Mouse (Mus musculus): ENCODE measurements around the gene Arpp21. TPM values are rescaled to one million over a fixed set of nuclear protein-coding genes. Genes with fewer than 3 reads are reported as not detected.

Gene Arpp21
- polyA plus RNA-seq, 1 experiment from 2014 or later: 54.5 TPM

DNA sequence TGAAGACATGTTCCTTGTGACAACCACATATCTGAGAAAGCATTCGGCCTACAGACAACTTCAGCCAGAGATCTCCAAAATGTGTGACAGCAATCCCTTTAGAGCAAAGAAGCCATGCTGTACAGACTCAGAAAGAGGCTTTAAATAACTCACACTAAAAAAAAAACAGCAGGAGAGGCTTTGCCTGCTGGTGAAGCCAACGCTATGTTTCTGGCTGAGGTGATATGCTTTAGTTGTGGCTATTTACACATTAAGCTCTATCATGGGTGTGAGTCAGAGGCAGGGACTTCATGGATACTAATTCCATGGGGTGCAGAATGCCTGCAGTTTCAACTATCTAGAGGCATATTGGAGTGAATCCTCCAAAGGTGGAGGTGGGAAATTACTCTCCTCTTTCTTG lies 140.5 kb downstream of the Arpp21 start:
- Histone ChIP-seq H3K9ac (no peak overlapping the region), H3K27me3 (no peaks in the 10 kb centered on the region), H3K27ac (replicated peaks) (no peak overlapping the region), H3K36me3 (0 out of 2 replicates have a peak, but pooled peaks cover 3% of the 10 kb centered on the region), H3K4me2 (no peak overlapping the region), H3K9me3 (no peaks in the 10 kb centered on the region), H3K4me3 (no peak overlapping the region), H3K4me1 (replicated peaks) (peaks cover 10% of the 10 kb centered on the region)
- ATAC-seq (ENCODE audit: low FRiP score, low read depth): no peak
- WGBS: 79% methylated on average over 2 of the region's 2 CpGs

DNA sequence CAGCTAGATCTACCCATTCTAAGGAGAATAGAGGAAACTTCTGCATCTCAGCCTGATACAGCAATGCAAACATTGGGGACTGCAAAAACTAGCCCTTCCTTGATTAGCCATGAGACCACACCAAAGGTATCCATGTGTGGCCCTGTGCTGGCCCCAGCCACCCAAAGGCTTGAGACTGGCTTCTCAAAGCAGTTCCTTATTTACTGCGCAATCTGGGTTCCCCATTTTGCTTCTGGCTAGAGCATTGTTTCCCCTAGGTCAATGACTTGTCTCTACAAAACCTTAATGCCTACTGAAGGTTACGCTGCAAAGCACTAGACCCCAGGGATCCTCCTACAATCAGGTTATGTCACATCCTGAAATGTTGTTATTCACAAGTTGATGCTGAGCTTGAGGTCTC lies 156.8 kb downstream of the Arpp21 start:
- WGBS: 98% methylated on average over 2 of the region's 2 CpGs
- Histone ChIP-seq H3K4me2 (no peak overlapping the region), H3K9ac (no peak overlapping the region), H3K36me3 (peaks cover 4% of the 10 kb centered on the region; the same call in 1 of the 2 replicates), H3K27me3 (no peaks in the 10 kb centered on the region), H3K9me3 (no peaks in the 10 kb centered on the region), H3K4me1 (replicated peaks) (peaks cover 19% of the 10 kb centered on the region), H3K27ac (replicated peaks) (no peak overlapping the region; the same call in 1 of the 2 replicates), H3K4me3 (no peak overlapping the region)
- no peak for ATAC-seq (ENCODE audit: low FRiP score, low read depth)

DNA sequence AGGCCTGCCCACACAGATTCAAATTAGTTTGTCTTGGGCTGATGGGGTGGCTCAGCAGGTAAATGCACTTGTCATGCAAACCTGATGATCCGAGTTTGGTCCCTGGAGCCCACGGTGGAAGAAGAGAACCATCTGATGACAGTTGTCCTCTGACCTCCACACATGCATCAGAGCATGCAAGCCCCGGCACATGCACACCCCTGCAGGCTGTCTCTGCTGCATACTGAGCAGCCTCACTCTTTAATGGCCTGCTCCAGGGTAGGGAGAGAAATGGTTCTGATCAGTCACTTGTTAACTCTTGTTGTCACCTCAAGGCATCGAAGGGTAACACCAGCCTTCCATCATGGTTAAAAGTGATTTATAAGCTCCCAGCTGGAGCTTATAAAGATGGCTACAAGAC lies 157.3 kb downstream of the Arpp21 start:
- 53% methylated on average over 4 of the region's 4 CpGs for WGBS
- Histone ChIP-seq H3K4me2 (no peak overlapping the region), H3K36me3 (peaks cover 4% of the 10 kb centered on the region; the same call in 1 of the 2 replicates), H3K27ac (replicated peaks) (no peak overlapping the region; the same call in 1 of the 2 replicates), H3K9me3 (no peaks in the 10 kb centered on the region), H3K4me3 (no peak overlapping the region), H3K27me3 (no peaks in the 10 kb centered on the region), H3K4me1 (replicated peaks) (peaks cover 19% of the 10 kb centered on the region), H3K9ac (no peak overlapping the region)
- ATAC-seq (ENCODE audit: low FRiP score, low read depth): no peak

DNA sequence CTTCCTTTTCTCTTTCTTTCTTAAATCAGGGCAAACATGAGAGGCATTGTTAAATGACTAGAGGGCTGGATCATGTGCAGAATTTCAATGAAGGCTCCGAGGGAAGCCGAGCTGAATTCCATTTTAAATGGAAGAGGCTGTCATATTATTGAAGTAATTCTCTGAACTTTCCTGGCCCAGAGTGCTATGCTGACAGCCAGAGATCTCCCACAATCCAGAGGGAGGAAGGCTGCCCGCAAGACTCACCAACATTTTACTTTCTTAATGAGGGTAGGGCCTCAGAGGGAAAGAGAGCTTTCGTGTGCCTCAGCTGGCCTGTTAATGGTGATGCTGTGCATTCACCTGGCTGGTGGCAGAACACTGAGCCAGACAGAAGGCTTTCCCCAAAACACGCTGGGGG lies 160.5 kb downstream of the Arpp21 start:
- Histone ChIP-seq H3K27ac (replicated peaks) (peak overlapping the region; percentile 74), H3K4me3 (no peak overlapping the region), H3K36me3 (peaks cover 4% of the 10 kb centered on the region; the same call in 1 of the 2 replicates), H3K27me3 (no peaks in the 10 kb centered on the region), H3K4me1 (replicated peaks) (peaks cover 33% of the 10 kb centered on the region), H3K9ac (no peak overlapping the region), H3K9me3 (no peaks in the 10 kb centered on the region), H3K4me2 (no peak overlapping the region)
- 35% methylated on average over 5 of the region's 5 CpGs for WGBS
- ATAC-seq (ENCODE audit: low FRiP score, low read depth): 0 out of 2 replicates have a peak, but pooled peaks have one; percentile 50

DNA sequence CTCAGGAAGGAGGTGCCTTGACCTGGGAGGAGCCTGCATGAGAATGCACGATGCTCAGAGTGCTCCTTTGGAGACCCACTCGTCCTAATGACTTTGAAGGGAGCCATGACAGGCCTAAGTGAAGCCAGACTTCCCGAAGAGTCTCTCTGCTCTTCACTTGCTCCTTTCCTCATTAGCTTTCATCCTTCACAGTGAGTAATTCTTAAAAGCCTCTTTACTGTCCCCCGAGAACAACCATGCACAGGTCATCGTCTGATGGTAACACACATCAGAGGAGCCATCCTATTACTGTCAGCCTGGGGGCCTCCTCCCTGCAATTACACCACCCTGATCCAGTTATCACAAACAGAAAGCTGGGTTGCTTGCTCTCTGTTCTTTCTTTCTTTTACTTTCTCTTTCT lies 160.9 kb downstream of the Arpp21 start:
- Histone ChIP-seq H3K4me2 (no peak overlapping the region), H3K4me1 (replicated peaks) (peaks cover 33% of the 10 kb centered on the region), H3K36me3 (peaks cover 2% of the 10 kb centered on the region; the same call in 1 of the 2 replicates), H3K27me3 (no peaks in the 10 kb centered on the region), H3K9ac (no peak overlapping the region), H3K9me3 (no peaks in the 10 kb centered on the region), H3K4me3 (no peak overlapping the region), H3K27ac (replicated peaks) (peak overlapping the region; percentile 74)
- 10% methylated on average over 5 of the region's 5 CpGs for WGBS
- peak; percentile 80; the same call in 1 of the 2 replicates for ATAC-seq (ENCODE audit: low FRiP score, low read depth)

DNA sequence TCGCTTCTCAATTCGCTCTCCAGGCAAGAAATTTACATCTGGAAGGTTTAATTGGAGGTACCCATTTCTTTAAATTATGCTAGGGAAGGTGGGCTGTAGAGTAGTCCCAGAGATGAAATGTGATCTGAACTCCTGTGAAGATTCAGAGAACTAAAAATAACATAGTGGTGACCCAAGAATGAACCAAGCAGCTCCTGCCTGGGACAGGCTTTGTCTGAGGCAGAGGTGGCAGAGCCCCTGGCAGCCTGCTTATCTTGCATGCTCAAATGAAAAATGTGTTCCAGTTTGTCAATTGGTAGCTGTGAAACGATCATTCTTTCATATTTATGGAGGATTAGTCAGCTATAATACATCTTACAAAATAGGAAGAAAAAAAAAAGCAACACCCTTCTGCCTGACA lies 164.4 kb downstream of the Arpp21 start:
- H3K4me2 ChIP-seq: no peak overlapping the region
- H3K4me1 ChIP-seq (replicated peaks): peaks cover 30% of the 10 kb centered on the region
- no peak overlapping the region for H3K4me3 ChIP-seq
- peak overlapping the region; percentile 7; the same call in 1 of the 2 replicates for H3K27ac ChIP-seq (replicated peaks)
- WGBS: 32% methylated on average over 3 of the region's 3 CpGs
- no peak overlapping the region for H3K9ac ChIP-seq
- 0 out of 2 replicates have a peak, but pooled peaks cover under 1% of the 10 kb centered on the region for H3K36me3 ChIP-seq
- ATAC-seq (ENCODE audit: low FRiP score, low read depth): no peak
- H3K27me3 ChIP-seq: no peaks in the 10 kb centered on the region
- H3K9me3 ChIP-seq: no peaks in the 10 kb centered on the region

DNA sequence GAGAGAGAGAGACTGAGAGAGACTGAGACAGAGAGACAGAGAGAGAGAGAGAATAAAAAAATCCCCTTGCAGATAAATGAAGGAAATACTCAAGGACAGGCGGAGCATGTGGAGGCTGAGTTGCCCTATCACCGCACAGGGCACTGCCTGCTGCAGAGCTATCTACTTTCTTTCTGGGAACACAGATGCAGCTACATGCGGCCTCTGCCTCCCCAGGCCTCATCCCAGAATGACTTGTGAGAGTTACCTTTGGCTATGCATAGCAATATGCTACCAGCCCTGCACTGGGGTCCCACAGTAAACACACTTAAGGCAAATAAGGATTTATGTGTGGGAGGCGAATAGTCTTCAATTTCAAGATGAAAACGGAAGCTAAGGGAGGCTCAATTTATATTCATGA lies 164.8 kb downstream of the Arpp21 start:
- Histone ChIP-seq H3K27ac (replicated peaks) (peak overlapping the region; percentile 7; the same call in 1 of the 2 replicates), H3K36me3 (0 out of 2 replicates have a peak, but pooled peaks cover 4% of the 10 kb centered on the region), H3K9me3 (no peaks in the 10 kb centered on the region), H3K9ac (no peak overlapping the region), H3K4me3 (no peak overlapping the region), H3K4me1 (replicated peaks) (peaks cover 30% of the 10 kb centered on the region), H3K27me3 (no peaks in the 10 kb centered on the region), H3K4me2 (no peak overlapping the region)
- ATAC-seq (ENCODE audit: low FRiP score, low read depth): no peak
- WGBS: 35% methylated on average over 5 of the region's 5 CpGs

DNA sequence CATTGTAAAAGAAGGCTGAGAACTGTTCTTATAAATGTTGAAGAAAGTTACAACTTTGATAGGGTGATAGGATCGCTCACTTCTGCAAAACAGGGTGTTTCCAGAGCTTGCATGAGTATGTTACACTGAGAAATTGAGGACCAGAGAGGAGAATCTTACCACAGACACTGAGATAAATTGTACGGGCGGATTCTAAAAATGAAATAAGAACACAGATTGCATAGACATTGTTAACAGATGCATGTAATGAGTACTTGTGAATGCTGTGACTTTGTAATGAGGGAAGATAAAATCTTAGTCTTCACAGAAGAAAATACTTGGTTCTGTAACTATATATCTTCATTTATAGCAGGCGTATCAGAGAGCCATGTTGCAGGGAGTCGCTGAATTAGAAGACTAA lies 167.5 kb downstream of the Arpp21 start:
- whole genome bisulfite sequencing: 92% methylated on average over 5 of the region's 5 CpGs
- Histone ChIP-seq H3K4me3 (no peak overlapping the region), H3K9me3 (no peaks in the 10 kb centered on the region), H3K4me1 (replicated peaks) (peaks cover 14% of the 10 kb centered on the region), H3K9ac (no peak overlapping the region), H3K27me3 (no peaks in the 10 kb centered on the region), H3K27ac (replicated peaks) (no peak overlapping the region), H3K36me3 (0 out of 2 replicates have a peak, but pooled peaks cover 7% of the 10 kb centered on the region), H3K4me2 (no peak overlapping the region)
- no peak for ATAC-seq (ENCODE audit: low FRiP score, low read depth)

DNA sequence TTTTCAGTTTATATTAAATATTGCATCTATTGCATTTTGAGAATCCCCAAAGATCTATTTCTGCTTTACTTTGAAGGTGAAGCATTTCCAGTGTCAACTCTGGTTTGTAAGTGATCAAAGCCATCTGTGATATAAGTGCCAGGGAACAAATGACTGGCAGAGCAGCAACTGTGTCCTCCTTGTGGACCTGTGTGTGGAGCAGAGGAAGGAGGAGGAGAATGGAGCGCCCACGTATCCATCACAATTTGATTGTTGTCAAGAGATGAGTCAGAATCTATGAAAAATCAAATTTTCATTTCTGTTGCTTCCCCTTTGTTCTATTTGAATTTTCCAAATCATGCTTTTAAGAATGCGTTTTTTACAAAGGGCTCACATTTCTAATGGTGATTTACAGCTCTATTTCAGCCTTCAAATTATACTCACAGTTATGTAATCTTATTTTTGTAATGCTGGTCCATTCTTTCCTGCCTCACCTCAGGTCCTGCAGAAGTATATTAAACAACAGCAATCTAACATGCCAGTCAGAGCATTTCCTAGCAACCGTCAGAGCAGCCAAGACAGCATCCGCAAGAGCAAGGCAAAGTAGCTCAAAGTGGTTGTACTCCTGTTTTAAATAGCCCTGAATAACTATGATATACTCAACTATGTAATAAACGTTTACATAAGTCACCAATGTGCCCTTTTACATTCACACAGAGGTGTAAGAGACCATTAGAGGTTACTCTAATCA lies 174.9 kb downstream of the Arpp21 start:
- H3K27ac ChIP-seq (replicated peaks): no peak overlapping the region
- no peak overlapping the region for H3K4me2 ChIP-seq
- H3K27me3 ChIP-seq: no peaks in the 10 kb centered on the region
- no peaks in the 10 kb centered on the region for H3K4me1 ChIP-seq (replicated peaks)
- no peaks in the 10 kb centered on the region for H3K9me3 ChIP-seq
- no peak overlapping the region for H3K9ac ChIP-seq
- no peak overlapping the region for H3K4me3 ChIP-seq
- H3K36me3 ChIP-seq: 0 out of 2 replicates have a peak, but pooled peaks cover 2% of the 10 kb centered on the region
- no peak for ATAC-seq (ENCODE audit: low FRiP score, low read depth)
- WGBS: 58% methylated on average over 6 of the region's 6 CpGs

DNA sequence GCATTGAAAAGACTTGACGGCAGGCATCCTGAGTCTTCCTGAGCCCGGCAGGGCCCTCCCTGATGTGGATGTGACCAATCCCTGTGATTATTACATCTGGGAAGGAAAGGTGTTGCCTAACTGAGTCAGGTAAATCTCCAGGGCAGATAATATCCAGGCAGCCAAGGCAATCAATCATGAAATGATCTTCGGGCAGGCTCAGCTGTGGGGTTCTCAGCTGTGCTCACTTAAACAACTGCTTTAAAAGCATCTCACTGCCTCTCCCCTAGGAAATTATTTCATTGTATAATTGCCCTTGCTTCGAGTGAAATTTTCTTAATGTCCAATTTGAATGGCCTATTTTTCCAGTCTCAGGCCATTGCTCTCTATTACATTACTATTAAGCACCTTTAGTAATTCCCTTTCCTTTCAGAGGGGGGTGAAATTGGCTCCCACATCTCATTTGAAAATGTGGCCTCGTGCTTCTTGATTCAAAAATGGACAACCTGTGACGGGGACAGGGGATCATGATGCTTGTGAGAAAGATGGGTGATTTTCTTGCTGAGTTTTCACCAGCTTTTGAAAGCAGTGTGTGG lies 180.8 kb downstream of the Arpp21 start:
- peak; percentile 61; the same call in 1 of the 2 replicates for ATAC-seq (ENCODE audit: low FRiP score, low read depth)
- no peaks in the 10 kb centered on the region for H3K27me3 ChIP-seq
- H3K4me1 ChIP-seq (replicated peaks): peaks cover 8% of the 10 kb centered on the region; the same call in 1 of the 2 replicates
- no peaks in the 10 kb centered on the region for H3K9me3 ChIP-seq
- no peak overlapping the region for H3K9ac ChIP-seq
- H3K27ac ChIP-seq (replicated peaks): peak overlapping the region; percentile 68
- no peak overlapping the region for H3K4me3 ChIP-seq
- H3K36me3 ChIP-seq: no peaks in the 10 kb centered on the region
- no peak overlapping the region for H3K4me2 ChIP-seq
- WGBS: 46% methylated on average over 6 of the region's 6 CpGs

DNA sequence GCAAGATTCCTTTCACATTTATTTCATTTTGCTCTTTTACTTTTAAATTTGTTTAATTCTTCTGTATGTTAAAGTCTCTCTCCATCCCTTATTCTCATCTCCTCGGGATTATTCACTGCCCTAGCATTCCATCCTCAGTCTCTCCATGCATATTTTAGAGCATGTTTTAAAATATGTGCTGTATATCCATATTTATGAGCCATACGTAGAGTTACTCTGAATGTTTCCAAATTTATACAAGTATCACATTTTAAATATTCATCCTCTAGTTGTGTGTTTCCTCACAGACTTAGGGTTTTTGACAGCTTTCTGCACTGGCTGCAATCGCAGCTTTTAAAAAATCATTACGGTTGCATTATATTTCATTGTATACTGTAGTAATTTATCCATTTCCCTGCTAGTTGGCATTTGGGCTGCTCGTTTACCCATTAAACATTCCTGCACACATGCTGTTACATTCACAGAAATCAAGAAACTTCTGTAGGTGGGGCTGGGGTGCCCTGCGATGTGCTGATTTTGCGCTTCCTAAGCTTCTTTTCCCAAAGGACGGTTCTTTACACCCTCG lies 187.8 kb downstream of the Arpp21 start:
- no peak overlapping the region for H3K27ac ChIP-seq (replicated peaks)
- H3K4me3 ChIP-seq: no peak overlapping the region
- H3K27me3 ChIP-seq: no peaks in the 10 kb centered on the region
- WGBS: 81% methylated on average over 9 of the region's 9 CpGs
- H3K4me1 ChIP-seq (replicated peaks): no peaks in the 10 kb centered on the region
- H3K9ac ChIP-seq: no peak overlapping the region
- no peak overlapping the region for H3K4me2 ChIP-seq
- H3K36me3 ChIP-seq: no peaks in the 10 kb centered on the region
- no peak for ATAC-seq (ENCODE audit: low FRiP score, low read depth)
- no peaks in the 10 kb centered on the region for H3K9me3 ChIP-seq

DNA sequence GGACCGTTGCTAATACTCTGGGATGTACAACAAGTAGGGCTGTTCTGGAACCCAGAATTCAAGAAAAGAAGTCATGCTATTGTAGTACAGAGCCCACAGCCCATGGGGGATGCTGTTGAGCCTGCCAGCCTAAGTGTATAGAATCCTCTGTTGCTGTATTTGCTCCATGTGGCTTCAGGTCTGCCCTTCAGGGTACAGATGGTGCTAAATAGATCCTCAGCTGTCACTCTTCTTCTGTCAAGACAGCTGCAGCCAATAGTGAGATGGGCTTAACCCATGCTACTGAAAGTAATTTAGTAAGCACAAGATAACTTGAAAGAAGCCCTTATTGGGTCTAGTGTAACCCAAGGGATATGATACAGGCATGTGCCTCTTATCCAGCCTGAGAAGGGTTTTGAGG lies 195.2 kb downstream of the Arpp21 start:
- H3K9ac ChIP-seq: no peak overlapping the region
- WGBS: 87% methylated on average over 1 of the region's 1 CpGs
- H3K36me3 ChIP-seq: no peaks in the 10 kb centered on the region
- H3K9me3 ChIP-seq: no peaks in the 10 kb centered on the region
- H3K4me3 ChIP-seq: no peak overlapping the region
- no peak overlapping the region for H3K4me2 ChIP-seq
- H3K27ac ChIP-seq (replicated peaks): no peak overlapping the region
- ATAC-seq (ENCODE audit: low FRiP score, low read depth): no peak
- 0 out of 2 replicates have a peak, but pooled peaks cover 6% of the 10 kb centered on the region for H3K4me1 ChIP-seq (replicated peaks)
- H3K27me3 ChIP-seq: no peaks in the 10 kb centered on the region
